Mouse (Mus musculus): Measurements from ENCODE around the gene Rcor2.
A peak's percentile ranks its signal among the peaks of the same experiment; 100 is the strongest.

Gene Rcor2

GRCm38 (mm10) chr19:7294098-7294876 is 27.2 kb downstream of the Rcor2 start:
- DNase-seq = no peak

DNA sequence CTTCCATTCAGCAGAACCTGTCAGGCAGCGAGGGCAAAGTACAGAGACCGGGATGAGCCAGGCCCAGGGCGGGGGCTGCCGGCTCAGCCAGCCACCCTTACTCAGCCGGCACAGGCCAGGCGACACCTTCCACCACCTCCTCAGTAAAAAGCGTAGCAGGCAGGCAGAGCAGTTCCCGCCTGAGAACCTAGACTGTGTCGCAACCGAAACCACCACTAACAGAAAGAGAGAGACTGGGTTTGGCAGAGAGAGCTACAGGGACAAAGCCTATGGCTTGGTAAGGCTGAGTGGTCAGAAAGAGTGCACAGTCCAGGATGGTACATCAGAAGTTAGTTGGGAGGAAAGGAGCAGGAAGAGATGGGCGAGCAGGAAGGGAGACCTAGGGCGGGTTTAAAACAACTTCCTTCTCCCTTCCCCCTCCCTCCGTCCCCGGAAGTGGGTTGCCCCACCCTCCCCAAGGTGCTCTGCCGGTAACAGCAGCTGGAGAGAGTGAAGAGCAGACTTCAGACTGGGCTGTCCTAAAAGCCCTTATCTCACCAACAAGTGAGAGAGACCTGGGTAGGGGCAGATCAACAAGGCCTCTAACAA is 28.0 kb downstream of the Rcor2 start:
- no peak for DNase-seq

DNA sequence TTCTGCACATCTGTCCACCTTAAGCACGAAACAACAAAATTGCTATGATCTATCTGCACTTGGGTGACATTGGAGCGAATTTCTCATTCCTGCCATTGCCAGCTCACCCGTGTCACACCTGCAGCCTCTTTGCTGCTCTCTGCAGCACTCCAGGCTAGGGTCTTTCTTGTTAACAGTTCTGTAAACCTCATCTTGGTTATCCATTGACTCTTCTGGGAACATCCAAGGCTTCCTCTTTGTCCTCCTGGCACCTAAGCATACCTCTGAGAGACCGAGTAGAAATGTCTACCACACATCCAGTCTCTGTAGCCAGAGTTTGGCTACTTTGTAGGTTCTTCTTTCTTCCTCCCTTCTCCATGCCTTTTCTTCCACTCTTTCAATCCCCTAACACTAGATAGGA is 28.8 kb downstream of the Rcor2 start:
- no peak for DNase-seq

- DNase-seq = peak; percentile 64 to 65
Measured at GRCm38 (mm10) chr19:7299052-7299451, 31.9 kb downstream of the Rcor2 start.

DNA sequence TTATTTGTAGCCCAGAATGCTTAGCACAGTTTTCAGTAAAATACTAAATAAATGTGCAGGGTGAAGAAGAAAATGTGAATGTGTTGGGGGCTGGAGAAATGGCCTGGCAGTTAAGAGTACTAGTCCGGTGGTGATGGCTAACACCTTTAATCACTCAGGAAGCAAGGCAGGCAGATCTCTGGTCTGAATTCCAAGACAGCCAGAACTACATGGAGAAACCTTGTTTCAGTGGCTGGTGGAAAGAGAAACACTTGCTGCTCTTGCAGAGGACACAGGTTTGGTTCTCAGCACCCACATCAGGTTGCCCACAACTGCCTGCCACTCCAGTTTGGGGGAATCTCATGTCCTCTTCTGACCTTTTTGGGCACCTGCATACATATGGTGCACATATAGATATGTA is 33.0 kb downstream of the Rcor2 start:
- DNase-seq = no peak

- DNase-seq = no peak
Measured at GRCm38 (mm10) chr19:7301647-7302492, 34.7 kb downstream of the Rcor2 start.

DNA sequence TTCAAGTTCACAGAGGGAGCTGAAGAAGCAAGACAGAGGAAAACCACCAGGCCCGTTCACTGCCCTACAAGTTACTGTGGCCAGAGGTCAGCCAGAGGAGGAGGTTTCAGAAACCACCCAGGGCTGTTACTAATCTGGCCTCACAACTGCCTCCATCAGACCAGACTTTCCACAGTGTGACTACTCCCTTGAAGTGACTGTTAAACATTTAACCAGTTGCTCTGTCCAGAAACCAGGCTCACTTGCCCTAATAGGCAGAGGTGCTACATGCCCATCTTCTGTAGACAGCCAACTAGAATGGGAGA is 35.3 kb downstream of the Rcor2 start:
- no peak for DNase-seq

DNA sequence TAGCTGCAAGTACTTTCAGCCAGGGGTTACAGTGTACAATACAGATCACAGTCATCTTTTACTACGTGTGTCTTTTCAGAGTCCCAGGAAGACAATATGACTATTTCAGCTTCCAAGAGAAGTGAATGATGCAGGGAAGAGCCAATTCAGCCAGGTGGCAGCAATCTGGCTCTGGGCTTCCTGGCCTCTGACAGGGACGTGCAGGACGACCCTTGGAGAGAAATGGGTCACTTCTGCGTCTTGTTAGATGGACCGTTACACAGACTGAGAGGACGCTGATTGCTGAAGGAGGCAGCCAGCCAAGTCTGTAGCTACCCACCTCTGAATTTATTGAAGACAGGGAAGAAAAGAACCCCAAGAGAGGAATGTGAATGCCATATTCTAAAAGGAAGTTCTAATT is 36.7 kb downstream of the Rcor2 start:
- DNase-seq = peak; percentile 58 to 59

DNA sequence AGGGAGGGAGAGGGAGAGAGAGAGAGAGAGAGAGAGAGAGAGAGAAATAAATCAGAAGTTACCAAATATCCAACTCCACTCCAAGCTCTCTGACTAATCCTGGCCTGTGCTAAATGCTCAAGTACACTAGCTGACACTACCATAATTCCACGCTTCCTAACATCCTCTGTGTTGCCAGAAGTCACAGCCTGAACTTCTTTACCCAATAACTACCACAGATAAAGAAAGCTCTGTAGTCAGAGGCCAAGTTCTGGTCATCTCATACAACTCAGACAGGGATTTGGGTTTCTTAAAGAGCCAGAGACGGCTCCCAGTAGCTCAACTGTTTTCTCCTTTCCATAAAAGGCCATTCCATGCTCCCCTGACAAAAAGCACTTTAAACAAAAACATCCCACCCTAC is 37.7 kb downstream of the Rcor2 start:
- no peak for DNase-seq

DNA sequence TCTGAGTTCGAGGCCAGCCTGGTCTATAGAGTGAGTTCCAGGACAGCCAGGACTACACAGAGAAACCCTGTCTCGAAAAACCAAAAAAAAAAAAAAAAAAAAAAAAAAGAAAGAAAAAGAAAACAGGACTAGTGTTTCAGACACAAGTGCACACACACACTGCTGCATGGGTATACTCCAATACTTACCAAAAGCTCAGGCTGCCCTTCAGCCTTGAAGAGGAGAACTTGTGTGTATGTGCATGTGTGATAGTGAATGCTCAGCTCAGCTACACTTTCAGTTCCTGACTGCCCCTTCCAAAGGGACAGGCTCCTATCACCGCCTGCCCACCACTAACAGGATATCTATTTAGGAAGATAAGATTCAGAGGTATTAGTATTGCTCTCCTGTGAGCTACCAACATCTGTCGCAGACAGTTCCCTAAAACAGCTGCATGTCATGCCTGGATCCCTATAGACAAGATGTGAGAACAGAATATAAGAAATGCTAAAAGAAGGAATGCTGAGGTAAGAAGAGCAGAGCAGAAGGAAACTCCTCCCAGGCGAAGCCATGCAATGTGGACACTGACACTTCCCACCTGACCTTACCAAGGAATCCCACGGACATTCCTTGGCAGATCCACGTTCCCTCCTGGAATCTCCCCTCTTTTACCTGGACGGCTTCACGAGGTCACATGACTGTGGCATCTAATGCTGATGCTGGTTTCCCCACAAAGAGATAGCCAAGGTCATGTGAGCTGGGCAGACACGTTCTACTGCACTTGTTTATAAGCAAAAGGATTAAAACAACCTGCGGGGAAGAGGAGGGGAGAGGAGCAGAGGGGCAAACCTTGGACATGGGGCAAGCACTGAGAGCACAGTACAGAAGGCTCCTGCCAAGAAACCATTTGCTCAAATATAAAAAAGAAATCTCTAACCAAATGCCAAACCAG is 38.5 kb downstream of the Rcor2 start:
- DNase-seq = no peak

DNA sequence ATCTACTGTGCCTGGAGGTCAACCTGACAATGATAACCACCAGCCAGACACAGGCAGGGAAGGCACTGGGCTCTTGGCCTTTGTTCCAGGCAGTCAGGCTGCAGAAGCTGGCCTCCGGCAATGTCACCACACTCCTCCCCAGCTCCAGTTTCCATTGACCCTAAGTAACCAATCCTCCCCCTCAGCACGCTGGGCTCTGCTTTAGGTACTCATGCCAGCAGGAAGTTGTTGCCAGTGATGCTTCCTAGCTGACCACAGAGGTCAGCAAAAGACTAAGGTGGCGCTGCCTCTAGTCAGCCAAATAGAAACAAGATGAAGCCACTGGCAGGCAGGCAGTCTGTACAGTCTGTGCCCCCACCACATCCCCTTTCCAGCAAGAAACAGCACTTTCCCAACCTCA is 39.8 kb downstream of the Rcor2 start:
- no peak for DNase-seq

DNA sequence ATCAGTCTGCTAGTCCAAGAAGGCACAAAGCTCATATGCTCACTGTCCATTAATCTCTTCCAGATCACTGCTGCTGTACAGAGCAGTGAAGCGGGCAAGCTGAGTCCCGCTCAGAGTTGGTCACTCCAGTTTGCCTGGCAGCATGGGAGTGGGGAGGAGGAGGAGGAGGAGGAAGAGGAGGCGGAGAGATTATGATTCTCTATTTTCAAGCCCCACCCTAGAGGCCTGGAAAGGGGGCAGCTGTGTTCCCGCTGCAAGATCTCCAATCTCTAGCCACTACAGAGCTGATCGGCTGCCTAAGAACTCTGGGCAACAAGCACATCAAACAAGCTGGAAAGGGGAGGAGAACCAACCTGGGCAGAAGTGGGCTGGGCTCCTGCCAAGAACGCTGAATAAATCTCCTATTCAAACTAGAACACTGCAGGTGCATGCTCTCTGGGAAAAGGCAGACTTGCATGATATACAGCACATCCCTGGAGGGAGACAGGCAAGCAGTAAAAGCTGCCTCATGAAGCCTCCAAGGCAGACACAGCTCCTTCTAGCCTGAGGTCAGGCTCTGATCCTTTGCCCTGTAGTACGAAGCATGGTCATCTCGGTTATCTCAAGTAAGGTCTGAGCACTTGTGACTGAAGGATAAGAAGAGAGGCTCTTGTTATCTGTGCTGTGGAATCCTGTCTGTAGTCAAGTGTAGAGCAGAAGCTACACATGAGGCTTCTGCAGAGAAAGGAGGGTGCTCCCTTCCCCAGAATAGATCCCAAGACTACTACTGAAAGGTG is 41.1 kb downstream of the Rcor2 start:
- DNase-seq = peak; percentile 48 to 51

GRCm38 (mm10) chr19:7309738-7310330 is 42.7 kb downstream of the Rcor2 start:
- peak; percentile 36 to 52 for DNase-seq

- peak; percentile 73 to 78 for DNase-seq
Measured at GRCm38 (mm10) chr19:7310704-7311103, 43.6 kb downstream of the Rcor2 start.

GRCm38 (mm10) chr19:7311306-7311705 is 44.2 kb downstream of the Rcor2 start:
- peak; percentile 77 to 86 for DNase-seq

- no peak for DNase-seq
Measured at GRCm38 (mm10) chr19:7313660-7314059, 46.5 kb downstream of the Rcor2 start.

GRCm38 (mm10) chr19:7314976-7315586 is 48.0 kb downstream of the Rcor2 start:
- DNase-seq = peak; percentile 82 to 83

- no peak for DNase-seq
Measured at GRCm38 (mm10) chr19:7315587-7315984, 48.5 kb downstream of the Rcor2 start.

DNA sequence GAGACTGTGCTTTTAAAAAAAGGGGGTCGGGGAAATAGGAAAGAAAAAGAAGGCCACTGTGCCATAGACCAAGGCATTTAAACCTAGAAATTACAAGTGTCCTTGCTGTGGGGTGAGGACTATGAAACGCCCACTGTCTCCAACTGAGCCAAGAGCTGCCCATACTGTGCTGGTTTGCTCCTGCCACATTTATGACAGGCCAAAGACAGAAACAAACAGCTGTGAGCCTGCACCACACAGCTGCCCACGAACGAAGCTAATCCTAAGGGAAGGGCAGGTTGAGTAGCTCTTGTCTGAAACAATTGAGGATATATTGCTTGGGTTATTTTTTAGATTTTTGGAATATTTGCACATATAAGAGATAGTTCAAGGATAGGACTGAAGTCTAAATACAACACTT is 49.7 kb downstream of the Rcor2 start:
- DNase-seq = no peak

DNA sequence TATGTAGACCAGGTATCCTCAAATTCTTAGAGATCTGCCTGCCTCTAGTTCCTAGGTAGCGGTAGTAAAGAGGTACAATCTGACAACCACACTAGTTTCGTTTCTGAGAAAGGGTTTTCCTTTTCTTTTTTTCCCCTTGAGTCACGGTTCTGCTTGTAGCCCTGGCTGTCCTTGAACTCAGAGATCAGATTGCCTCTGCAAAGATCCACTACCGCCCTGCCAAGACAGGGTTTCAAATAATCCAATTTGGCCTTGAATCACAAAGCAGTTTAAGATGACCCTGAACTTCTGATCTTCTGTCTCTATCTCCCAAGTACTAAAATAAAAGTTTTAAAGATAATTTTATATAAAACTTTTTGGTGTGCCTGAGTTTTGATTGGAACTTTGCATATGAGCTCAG is 50.6 kb downstream of the Rcor2 start:
- no peak for DNase-seq

DNA sequence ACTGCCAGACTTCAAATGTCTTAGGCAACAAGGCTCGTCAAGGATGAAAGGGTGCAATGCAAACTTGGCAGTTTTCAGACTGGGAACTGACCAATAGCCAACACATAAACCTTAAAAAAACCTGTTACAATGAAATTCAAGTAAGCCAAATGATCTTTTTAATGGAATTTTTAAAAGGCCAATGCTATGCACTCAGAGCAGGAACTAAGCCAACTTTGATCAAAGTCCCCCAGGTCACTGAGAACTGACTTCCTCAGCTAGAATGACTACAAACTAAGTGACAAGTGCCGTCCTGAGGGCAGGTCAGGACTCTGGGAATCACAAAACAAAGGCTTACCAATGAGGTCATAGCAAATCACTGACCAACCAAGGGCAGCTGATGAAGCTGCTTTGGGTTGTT is 53.1 kb downstream of the Rcor2 start:
- DNase-seq = no peak

Measured in cerebellum, postnatal 14 days (tissue).